Comparison of ENCODE assay signal across 15 mouse cellular contexts in the genomic region with DNA sequence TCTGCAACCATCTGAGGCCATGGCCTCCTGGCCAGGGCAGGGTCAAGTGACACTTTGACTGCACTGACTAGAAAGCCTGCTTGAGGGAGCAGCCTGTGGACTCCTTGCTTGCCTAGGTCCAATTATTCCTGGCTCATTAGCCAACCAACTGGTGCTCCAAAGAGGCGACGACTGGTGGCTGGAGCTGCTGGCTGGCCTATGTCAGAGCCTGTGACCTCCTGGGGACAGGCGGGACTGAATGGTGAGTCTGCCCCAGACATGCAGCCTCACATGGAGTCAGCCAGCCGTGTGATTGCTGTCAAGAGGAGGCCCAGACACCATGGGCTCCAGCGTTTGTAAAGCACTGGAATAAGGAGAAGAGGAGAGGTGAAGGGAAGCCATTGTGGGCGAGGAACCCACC. TPM values are rescaled to one million over a fixed set of nuclear protein-coding genes. Genes with fewer than 3 reads are reported as not detected.
DNase-seq lines count a peak whose midpoint lies in the region; ATAC-seq lines count a peak whose summit lies in the region.
"Had no signal": no experiment of that assay in that cellular context is flagged by ENCODE, and none has a peak within 500 bp of the region (broad histone marks: within the 10 kb centered on the region; RNA-seq: fewer than 3 reads in every experiment).

No protein-coding gene starts in this region.

- H3K4me2 ChIP-seq in hindbrain, embryonic 11.5 days (replicated peaks; ENCODE audit: low read depth, low read length), result no peak overlapping the region
- H3K4me2 ChIP-seq in hindbrain, embryonic 14.5 days (replicated peaks), result no peak overlapping the region
- no peak overlapping the region for H3K4me2 ChIP-seq in hindbrain, embryonic 15.5 days
- H3K4me2 ChIP-seq: intestine, embryonic 15.5 days; liver, embryonic 12.5 days had no signal

- no peaks in the 10 kb centered on the region for H3K36me3 ChIP-seq in hindbrain, embryonic 11.5 days (ENCODE audit: control insufficient read depth, insufficient read depth, low read length)
- H3K36me3 ChIP-seq in hindbrain, embryonic 14.5 days (replicated peaks; ENCODE audit: control insufficient read depth, insufficient read depth), result peaks cover 40% of the 10 kb centered on the region
- peaks cover 33% of the 10 kb centered on the region for H3K36me3 ChIP-seq in hindbrain, embryonic 15.5 days
- H3K36me3 ChIP-seq: intestine, embryonic 15.5 days; liver, embryonic 12.5 days had no signal

- H3K4me3 ChIP-seq in hindbrain, embryonic 11.5 days (ENCODE audit: low read depth, low read length), result no peak overlapping the region
- no peak overlapping the region for H3K4me3 ChIP-seq in hindbrain, embryonic 14.5 days (replicated peaks; ENCODE audit: low read length)
- no peak overlapping the region for H3K4me3 ChIP-seq in hindbrain, embryonic 15.5 days
- H3K4me3 ChIP-seq: intestine, embryonic 15.5 days; layer of hippocampus, adult 2 months; liver, embryonic 12.5 days; megakaryocyte, embryonic 14.5 days had no signal

- no peaks in the 10 kb centered on the region for H3K27me3 ChIP-seq in hindbrain, embryonic 11.5 days (ENCODE audit: control insufficient read depth, insufficient read depth, low read length)
- no peaks in the 10 kb centered on the region for H3K27me3 ChIP-seq in hindbrain, embryonic 14.5 days (ENCODE audit: control insufficient read depth, insufficient read depth, low read length)
- no peaks in the 10 kb centered on the region for H3K27me3 ChIP-seq in hindbrain, embryonic 15.5 days
- H3K27me3 ChIP-seq: intestine, embryonic 15.5 days had no signal

- H3K9ac ChIP-seq in hindbrain, embryonic 11.5 days (ENCODE audit: low read depth, low read length), result no peak overlapping the region
- H3K9ac ChIP-seq in hindbrain, embryonic 14.5 days, result no peak overlapping the region
- H3K9ac ChIP-seq in hindbrain, embryonic 15.5 days, result no peak overlapping the region
- H3K9ac ChIP-seq: intestine, embryonic 15.5 days; liver, embryonic 12.5 days had no signal

- WGBS in hindbrain, embryonic 11.5 days, result 33% methylated on average over 6 of the region's 6 CpGs
- WGBS in hindbrain, embryonic 14.5 days, result 27% methylated on average over 6 of the region's 6 CpGs
- 28% methylated on average over 6 of the region's 6 CpGs for WGBS in hindbrain, embryonic 15.5 days

- ATAC-seq in cerebellum, adult (ENCODE audit: insufficient number of reproducible peaks, low FRiP score, low TSS enrichment), result peak; percentile 55
- peak; percentile 63; the same call in 1 of the 2 replicates for ATAC-seq in hindbrain, embryonic 11.5 days (ENCODE audit: low FRiP score)
- no peak for ATAC-seq in hindbrain, embryonic 14.5 days (ENCODE audit: low FRiP score)
- ATAC-seq in hindbrain, embryonic 15.5 days (ENCODE audit: low FRiP score, low read depth), result 0 out of 2 replicates have a peak, but pooled peaks have one; percentile 44
- ATAC-seq: intestine, embryonic 15.5 days; liver, embryonic 12.5 days had no signal

- no peaks in the 10 kb centered on the region for H3K9me3 ChIP-seq in hindbrain, embryonic 11.5 days (ENCODE audit: control insufficient read depth, low read length)
- H3K9me3 ChIP-seq in hindbrain, embryonic 14.5 days (ENCODE audit: control insufficient read depth, low read length), result no peaks in the 10 kb centered on the region
- no peaks in the 10 kb centered on the region for H3K9me3 ChIP-seq in hindbrain, embryonic 15.5 days
- H3K9me3 ChIP-seq: intestine, embryonic 15.5 days; liver, embryonic 12.5 days; megakaryocyte, embryonic 14.5 days had no signal

- H3K27ac ChIP-seq in hindbrain, embryonic 11.5 days (ENCODE audit: low read depth, low read length), result no peak overlapping the region
- H3K27ac ChIP-seq in hindbrain, embryonic 14.5 days, result no peak overlapping the region
- no peak overlapping the region for H3K27ac ChIP-seq in hindbrain, embryonic 15.5 days (replicated peaks)
- H3K27ac ChIP-seq: intestine, embryonic 15.5 days; layer of hippocampus, adult 2 months; liver, embryonic 12.5 days had no signal

- H3K4me1 ChIP-seq in hindbrain, embryonic 11.5 days (replicated peaks; ENCODE audit: control insufficient read depth, insufficient read depth, low read length), result peaks cover 2% of the 10 kb centered on the region; the same call in 1 of the 2 replicates
- 0 out of 2 replicates have a peak, but pooled peaks cover 3% of the 10 kb centered on the region for H3K4me1 ChIP-seq in hindbrain, embryonic 14.5 days (replicated peaks; ENCODE audit: control insufficient read depth, insufficient read depth, low read length)
- 0 out of 2 replicates have a peak, but pooled peaks cover 6% of the 10 kb centered on the region for H3K4me1 ChIP-seq in hindbrain, embryonic 15.5 days (replicated peaks)
- H3K4me1 ChIP-seq: intestine, embryonic 15.5 days; liver, embryonic 12.5 days; megakaryocyte, embryonic 14.5 days had no signal

- no peak for DNase-seq in cerebellum, postnatal 4 days (ENCODE audit: low spot score in 2 of 2)
- peak; percentile 23 for DNase-seq in hindbrain, embryonic 11.5 days (ENCODE audit: low spot score)
- DNase-seq in hindbrain, embryonic 14.5 days (ENCODE audit: low spot score), result no peak
- DNase-seq in brain, adult 2 months (ENCODE audit: low read depth, low spot score), result peak; percentile 75
- DNase-seq in thymus, adult 18-20 months, result no peak
- no peak for DNase-seq in adrenal gland, adult 2 months
- DNase-seq: heart, postnatal 10 days; thymus, postnatal 25 days had no signal

RNA-seq across cellular contexts. Expression of gene Camk1g, which starts 8.9 kb away (rescaled TPM):
- 12.2 and 13.7 TPM in 2 replicates for polyA plus RNA-seq in hindbrain, embryonic 11.5 days (2014; fragmentation: Nextera tagmentation; extraction: Ambion mirVana)
- 39.9 and 45.2 TPM in 2 replicates for polyA plus RNA-seq in hindbrain, embryonic 14.5 days (2014; fragmentation: Nextera tagmentation; extraction: Ambion mirVana)
- 40.5 and 41.0 TPM in 2 replicates for polyA plus RNA-seq in hindbrain, embryonic 15.5 days (2015; fragmentation: Nextera tagmentation; extraction: Ambion mirVana)
- total RNA-seq in adrenal gland, adult 2 months (2021), result not detected
- 0.29 and 0.42 TPM in 2 replicates for polyA plus RNA-seq in adrenal gland, adult 2 months (2012; rRNA removed)
- total RNA-seq: granulocyte monocyte progenitor cell, adult 5-6 weeks had no signal

Comparison
In these comparisons a context has a peak if more than half of its experiments do, and no peak if none do; other contexts are left out.
1. DNase-seq: peak in hindbrain, embryonic 11.5 days (single experiment) and brain, adult 2 months (single experiment); none in cerebellum, postnatal 4 days (0 of 2), hindbrain, embryonic 14.5 days (single experiment), thymus, adult 18-20 months (0 of 2) and adrenal gland, adult 2 months (single experiment).